Mouse (Mus musculus): Measurements from ENCODE around the gene Ddr1.

GRCm38 (mm10) chr17:35649429-35649828, 55.0 kb downstream of the Ddr1 start:
- TF ChIP-seq CTCF (IDR thresholded peaks at IDR 0.05; ENCODE audit: control insufficient read depth, insufficient read depth, insufficient read length) (no peak), MAX (IDR thresholded peaks at IDR 0.05) (no peak), USF1 (IDR thresholded peaks at IDR 0.05; ENCODE audit: low read depth) (no peak)

Data from C2C12 (cell line).